Mouse (Mus musculus) intestine, embryonic 14.5 days (tissue): ENCODE data around the gene Mapkapk2. TPM values are rescaled to one million over a fixed set of nuclear protein-coding genes. Genes with fewer than 3 reads are reported as not detected.

Source experiments
- polyA plus RNA-seq: library from polyadenylated mRNA; unstranded; fragments of >200 nt; fragmentation: Nextera tagmentation; extraction: Ambion mirVana; gene quantifications from 2 replicates; pipeline ENCODE4 v1.2.1, GENCODE M21; 2014

Gene Mapkapk2
- polyA plus RNA-seq, 1 experiment from 2014 or later: 62.4 TPM

Other genes starting within 250 kb of the Mapkapk2 start
- 4.6 and 5.2 TPM in 2 replicates for gene Fcmr, start 232.2 kb downstream of the Mapkapk2 start, polyA plus RNA-seq
- gene Il24, start 210.4 kb downstream of the Mapkapk2 start, polyA plus RNA-seq: not detected in 2 replicates
- not detected in 2 replicates for gene Il20, start 186.4 kb downstream of the Mapkapk2 start, polyA plus RNA-seq
- gene Il19, start 157.7 kb downstream of the Mapkapk2 start, polyA plus RNA-seq: not detected in 2 replicates
- not detected in 2 replicates for gene Il10, start 78.0 kb downstream of the Mapkapk2 start, polyA plus RNA-seq
- 5.6 and 5.7 TPM in 2 replicates for gene Dyrk3, start 40.5 kb upstream of the Mapkapk2 start, polyA plus RNA-seq
- gene Eif2d, start 55.4 kb upstream of the Mapkapk2 start, polyA plus RNA-seq: 62.8 and 66.0 TPM in 2 replicates
- 2.7 and 2.9 TPM in 2 replicates for gene Rassf5, start 147.4 kb upstream of the Mapkapk2 start, polyA plus RNA-seq
- 4.7 and 4.9 TPM in 2 replicates for gene Ikbke, start 181.8 kb upstream of the Mapkapk2 start, polyA plus RNA-seq